Mouse (Mus musculus): Measurements from ENCODE around the gene Plcb2. TPM values are rescaled to one million over a fixed set of nuclear protein-coding genes. Genes with fewer than 3 reads are reported as not detected.

Plcb2 gene
- total and polyA plus RNA-seq, 3 experiments, result 6.4 to 21.2 TPM; not detected in 1

DNA sequence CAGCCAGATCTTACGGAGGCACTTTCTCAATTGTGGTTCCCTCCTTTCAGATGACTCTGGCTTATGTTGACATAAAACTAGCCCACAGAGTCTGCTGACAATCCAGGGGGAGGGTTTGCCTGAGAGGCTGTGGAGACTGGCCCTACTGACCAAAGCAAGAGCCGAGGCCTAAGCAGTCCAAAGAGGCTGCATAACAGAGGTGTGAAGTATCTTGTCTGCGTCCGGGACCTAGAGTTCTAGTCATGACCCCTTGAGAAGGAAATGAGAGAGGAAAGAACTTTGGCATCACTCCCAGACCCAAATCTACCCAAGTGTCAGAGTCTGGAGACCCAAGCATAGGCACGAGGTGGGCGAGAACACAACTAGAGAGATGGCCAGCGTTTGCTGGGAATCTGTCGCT is 41.5 kb downstream of the Plcb2 start:
- no peak for DNase-seq (ENCODE audit: low read depth, low spot score)
- H3K9ac ChIP-seq (ENCODE audit: control insufficient read depth, low read depth, low read length, poor library complexity, severe bottlenecking), result no peak overlapping the region
- TF ChIP-seq RAD21 (IDR thresholded peaks at IDR 0.05; ENCODE audit: low read depth, low read length) (no peak), RCOR1 (IDR thresholded peaks at IDR 0.05; ENCODE audit: low read depth, low read length) (no peak), CHD2 (IDR thresholded peaks at IDR 0.05; ENCODE audit: low read length) (no peak), ELF1 (IDR thresholded peaks at IDR 0.05; ENCODE audit: low read depth, low read length) (no peak), ETS1 (IDR thresholded peaks at IDR 0.05; ENCODE audit: low read depth, low read length) (no peak), POLR2AphosphoS2 (IDR thresholded peaks at IDR 0.05; ENCODE audit: low read length) (no peak), ZMIZ1 (IDR thresholded peaks at IDR 0.05; ENCODE audit: low read depth, low read length) (no peak), SMC3 (IDR thresholded peaks at IDR 0.05; ENCODE audit: low read depth, low read length) (no peak), TCF12 (IDR thresholded peaks at IDR 0.05; ENCODE audit: low read depth, low read length) (no peak), SIN3A (IDR thresholded peaks at IDR 0.05; ENCODE audit: low read length) (no peak), POLR2A (IDR thresholded peaks at IDR 0.05; ENCODE audit: control insufficient read depth in 1 of 2, insufficient read depth in 1 of 2, low read depth in 1 of 2, low read length in 2 of 2, poor library complexity in 1 of 2) (no peak), KAT2A (conservative IDR thresholded peaks at IDR 0.05; ENCODE audit: low read depth, low read length) (no peak), ZKSCAN1 (IDR thresholded peaks at IDR 0.05; ENCODE audit: low read depth, low read length) (no peak)
- no peaks in the 10 kb centered on the region for H3K9me3 ChIP-seq (replicated peaks; ENCODE audit: insufficient read depth, low read length)
- 0 out of 4 replicates have a peak, but pooled peaks cover 0 to 4% of the 10 kb centered on the region in 2 experiments for H3K4me1 ChIP-seq (ENCODE audit: control insufficient read depth in 1 of 2, insufficient read depth in 2 of 2, low read length in 2 of 2)
- H3K27me3 ChIP-seq (ENCODE audit: control insufficient read depth in 1 of 2, insufficient read depth in 2 of 2, low read length in 2 of 2), result no peaks in the 10 kb centered on the region
- no peak overlapping the region for H3K27ac ChIP-seq (ENCODE audit: control insufficient read depth, low read depth, low read length)
- H3K79me2 ChIP-seq (ENCODE audit: control insufficient read depth, insufficient read depth, low read length, poor library complexity), result no peaks in the 10 kb centered on the region
- H3K36me3 ChIP-seq (ENCODE audit: control insufficient read depth in 1 of 2, insufficient read depth in 2 of 2, low read length in 2 of 2), result peaks cover 0 to 2% of the 10 kb centered on the region in 2 experiments; a peak in 1 of 4 replicates
- no peak overlapping the region for H3K4me3 ChIP-seq (ENCODE audit: control insufficient read depth in 1 of 2, insufficient read depth in 1 of 2, low read depth in 2 of 2, low read length in 2 of 2)

DNA sequence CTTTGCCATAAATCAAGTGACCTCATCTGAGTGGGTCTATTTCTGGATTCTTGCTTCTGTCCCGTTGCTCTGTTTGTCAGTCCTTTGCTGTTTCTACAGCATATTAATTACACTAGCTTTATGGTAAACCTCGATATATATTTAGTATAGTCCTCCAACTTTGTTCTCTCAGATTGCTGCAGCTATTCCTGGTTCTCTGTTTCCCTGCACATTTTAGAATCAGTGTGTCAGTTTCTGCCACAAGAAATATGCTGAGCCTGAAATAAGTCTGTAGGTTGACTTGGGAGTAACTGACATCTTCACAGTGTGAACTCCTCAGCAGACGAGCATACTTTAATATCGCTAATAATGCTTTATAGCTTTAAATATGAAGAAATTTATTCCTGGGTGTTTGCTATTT is 43.1 kb downstream of the Plcb2 start:
- Histone ChIP-seq H3K27ac (ENCODE audit: control insufficient read depth, low read depth, low read length) (no peak overlapping the region), H3K79me2 (ENCODE audit: control insufficient read depth, insufficient read depth, low read length, poor library complexity) (no peaks in the 10 kb centered on the region), H3K4me3 (ENCODE audit: control insufficient read depth in 1 of 2, insufficient read depth in 1 of 2, low read depth in 2 of 2, low read length in 2 of 2) (no peak overlapping the region), H3K9me3 (replicated peaks; ENCODE audit: insufficient read depth, low read length) (no peaks in the 10 kb centered on the region), H3K4me1 (ENCODE audit: control insufficient read depth in 1 of 2, insufficient read depth in 2 of 2, low read length in 2 of 2) (0 out of 4 replicates have a peak, but pooled peaks cover 0 to 4% of the 10 kb centered on the region in 2 experiments), H3K9ac (ENCODE audit: control insufficient read depth, low read depth, low read length, poor library complexity, severe bottlenecking) (no peak overlapping the region), H3K27me3 (ENCODE audit: control insufficient read depth in 1 of 2, insufficient read depth in 2 of 2, low read length in 2 of 2) (no peaks in the 10 kb centered on the region), H3K36me3 (ENCODE audit: control insufficient read depth in 1 of 2, insufficient read depth in 2 of 2, low read length in 2 of 2) (peaks cover 0 to 2% of the 10 kb centered on the region in 2 experiments; a peak in 1 of 4 replicates)
- TF ChIP-seq ETS1 (IDR thresholded peaks at IDR 0.05; ENCODE audit: low read depth, low read length) (no peak), UBTF (IDR thresholded peaks at IDR 0.05; ENCODE audit: borderline replicate concordance, insufficient read depth, low read depth, low read length) (no peak), JUND (IDR thresholded peaks at IDR 0.05; ENCODE audit: low read depth, low read length) (no peak), MAFK (IDR thresholded peaks at IDR 0.05; ENCODE audit: borderline replicate concordance, low read depth, low read length) (no peak), ZMIZ1 (IDR thresholded peaks at IDR 0.05; ENCODE audit: low read depth, low read length) (no peak), USF2 (IDR thresholded peaks at IDR 0.05; ENCODE audit: borderline replicate concordance in 1 of 2, insufficient read depth in 1 of 2, low read depth in 1 of 2, low read length in 2 of 2) (no peak), MYB (IDR thresholded peaks at IDR 0.05; ENCODE audit: low read depth, low read length) (no peak), SMC3 (IDR thresholded peaks at IDR 0.05; ENCODE audit: low read depth, low read length) (no peak), POLR2A (IDR thresholded peaks at IDR 0.05; ENCODE audit: control insufficient read depth in 1 of 2, insufficient read depth in 1 of 2, low read depth in 1 of 2, low read length in 2 of 2, poor library complexity in 1 of 2) (no peak), ZNF384 (IDR thresholded peaks at IDR 0.05; ENCODE audit: low read depth, low read length) (no peak), RAD21 (IDR thresholded peaks at IDR 0.05; ENCODE audit: low read depth, low read length) (no peak)
- DNase-seq (ENCODE audit: low read depth, low spot score), result no peak

Measured in MEL (cell line).